Mouse (Mus musculus) forebrain, embryonic 12.5 days (tissue): ENCODE results near the gene Mast3. TPM values are rescaled to one million over a fixed set of nuclear protein-coding genes. Genes with fewer than 3 reads are reported as not detected.
A peak's percentile ranks its signal among the peaks of the same experiment; 100 is the strongest.

Source experiments
- ATAC-seq: fragments of 200-750 bp; cut with Nextera tagmentation; 2 replicates; pipeline ENCODE4 v1.8.0; 2017; ENCODE audit warnings: moderate TSS enrichment; ENCODE audit not compliant: low FRiP score
- H3K27ac ChIP-seq: fragments of 300-500 bp; sonication (generic); 2 replicates; pipeline ENCODE4 v1.5.1; 2016; ENCODE audit warnings: mild to moderate bottlenecking
- H3K27me3 ChIP-seq: fragments of 300-500 bp; sonication (generic); 2 replicates; pipeline ENCODE4 v1.6.1; 2016; ENCODE audit warnings: mild to moderate bottlenecking
- H3K36me3 ChIP-seq: fragments of 300-500 bp; sonication (generic); replicated peaks from 2 replicates; pipeline ENCODE4 v1.6.1; 2016; ENCODE audit warnings: mild to moderate bottlenecking
- H3K4me1 ChIP-seq: fragments of 300-500 bp; sonication (generic); 2 replicates; pipeline ENCODE4 v1.6.1; 2016
- H3K4me2 ChIP-seq: fragments of 300-500 bp; sonication (generic); 2 replicates; pipeline ENCODE4 v1.6.1; 2016; ENCODE audit warnings: mild to moderate bottlenecking, moderate library complexity
- H3K4me3 ChIP-seq: fragments of 300-500 bp; sonication (generic); replicated peaks from 2 replicates; pipeline ENCODE4 v1.5.1; 2016; ENCODE audit warnings: mild to moderate bottlenecking
- H3K9ac ChIP-seq: fragments of 300-500 bp; sonication (generic); 2 replicates; pipeline ENCODE4 v1.6.1; 2016; ENCODE audit warnings: mild to moderate bottlenecking
- H3K9me3 ChIP-seq: fragments of 300-500 bp; sonication (generic); 2 replicates; pipeline ENCODE4 v1.6.1; 2016
- WGBS: fragments of 180-500 bp; shearing (Covaris S2); methylation state at CpG from one replicate; pipeline ENCODE4 v1.1.7; 2016; 5-methylcytosine and 5-hydroxymethylcytosine counted together
- polyA plus RNA-seq: library from polyadenylated mRNA; unstranded; fragments of >200 nt; fragmentation: Nextera tagmentation; extraction: Ambion mirVana; gene quantifications from 2 replicates; pipeline ENCODE4 v1.2.1, GENCODE M21; 2016

The Mast3 gene
- polyA plus RNA-seq, 1 experiment from 2014 or later = 14.5 TPM

GRCm38 (mm10) chr8:70770748-70771147 lies 34.1 kb downstream of the Mast3 start:
- 95% methylated on average over 13 of the region's 13 CpGs for WGBS
- ATAC-seq = no peak
- H3K27ac ChIP-seq = no peak overlapping the region
- H3K4me1 ChIP-seq = peaks cover 52% of the 10 kb centered on the region
- no peaks in the 10 kb centered on the region for H3K9me3 ChIP-seq
- peaks cover 70% of the 10 kb centered on the region for H3K36me3 ChIP-seq
- H3K27me3 ChIP-seq = peaks cover 22% of the 10 kb centered on the region
- no peak overlapping the region; the same call in 1 of the 2 replicates for H3K9ac ChIP-seq
- no peak overlapping the region for H3K4me2 ChIP-seq
- H3K4me3 ChIP-seq = no peak overlapping the region

- Histone ChIP-seq H3K4me2 (no peak overlapping the region), H3K9ac (no peak overlapping the region), H3K9me3 (no peaks in the 10 kb centered on the region), H3K4me3 (no peak overlapping the region), H3K4me1 (peaks cover 48% of the 10 kb centered on the region), H3K27ac (no peak overlapping the region), H3K36me3 (peaks cover 68% of the 10 kb centered on the region), H3K27me3 (peaks cover 22% of the 10 kb centered on the region)
- ATAC-seq = no peak
- WGBS = 73% methylated on average over 12 of the region's 12 CpGs
Measured at GRCm38 (mm10) chr8:70769858-70770257, 35.0 kb downstream of the Mast3 start.

GRCm38 (mm10) chr8:70769359-70769758 lies 35.5 kb downstream of the Mast3 start:
- H3K27me3 ChIP-seq = peaks cover 22% of the 10 kb centered on the region
- no peak overlapping the region for H3K27ac ChIP-seq
- H3K9me3 ChIP-seq = no peaks in the 10 kb centered on the region
- peaks cover 63% of the 10 kb centered on the region for H3K36me3 ChIP-seq
- 7% methylated on average over 26 of the region's 26 CpGs for WGBS
- no peak overlapping the region for H3K9ac ChIP-seq
- H3K4me1 ChIP-seq = peaks cover 43% of the 10 kb centered on the region
- H3K4me2 ChIP-seq = no peak overlapping the region
- peak; percentile 78 for ATAC-seq
- no peak overlapping the region for H3K4me3 ChIP-seq

- Histone ChIP-seq H3K27ac (no peak overlapping the region), H3K4me1 (peaks cover 39% of the 10 kb centered on the region), H3K36me3 (peaks cover 59% of the 10 kb centered on the region), H3K9ac (no peak overlapping the region), H3K4me3 (no peak overlapping the region), H3K9me3 (no peaks in the 10 kb centered on the region), H3K27me3 (peaks cover 22% of the 10 kb centered on the region), H3K4me2 (no peak overlapping the region)
- 85% methylated on average over 16 of the region's 16 CpGs for WGBS
- ATAC-seq = peak; percentile 12
Measured at GRCm38 (mm10) chr8:70768956-70769355, 35.9 kb downstream of the Mast3 start.

- no peak for ATAC-seq
- H3K27me3 ChIP-seq = peaks cover 22% of the 10 kb centered on the region
- peaks cover 52% of the 10 kb centered on the region for H3K36me3 ChIP-seq
- no peak overlapping the region for H3K27ac ChIP-seq
- H3K9me3 ChIP-seq = no peaks in the 10 kb centered on the region
- H3K4me2 ChIP-seq = no peak overlapping the region
- no peak overlapping the region for H3K4me3 ChIP-seq
- 94% methylated on average over 32 of the region's 32 CpGs for WGBS
- H3K4me1 ChIP-seq = peaks cover 34% of the 10 kb centered on the region
- no peak overlapping the region for H3K9ac ChIP-seq
Measured at GRCm38 (mm10) chr8:70768231-70768776, 36.5 kb downstream of the Mast3 start.

- H3K9me3 ChIP-seq = no peaks in the 10 kb centered on the region
- H3K36me3 ChIP-seq = peaks cover 44% of the 10 kb centered on the region
- H3K4me3 ChIP-seq = no peak overlapping the region
- 82% methylated on average over 6 of the region's 6 CpGs for WGBS
- ATAC-seq = no peak
- peaks cover 22% of the 10 kb centered on the region for H3K27me3 ChIP-seq
- peaks cover 28% of the 10 kb centered on the region for H3K4me1 ChIP-seq
- no peak overlapping the region for H3K9ac ChIP-seq
- no peak overlapping the region for H3K4me2 ChIP-seq
- H3K27ac ChIP-seq = no peak overlapping the region
Measured at GRCm38 (mm10) chr8:70767503-70767902, 37.4 kb downstream of the Mast3 start.

- peak overlapping the region; percentile 61 for H3K9ac ChIP-seq
- peaks cover 37% of the 10 kb centered on the region for H3K36me3 ChIP-seq
- H3K4me2 ChIP-seq = peak overlapping the region; percentile 52
- no peaks in the 10 kb centered on the region for H3K9me3 ChIP-seq
- ATAC-seq = 0 out of 2 replicates have a peak, but pooled peaks have one; percentile 8
- H3K4me1 ChIP-seq = peaks cover 28% of the 10 kb centered on the region
- H3K4me3 ChIP-seq = peak overlapping the region; percentile 28
- peaks cover 22% of the 10 kb centered on the region for H3K27me3 ChIP-seq
- no peak overlapping the region for H3K27ac ChIP-seq
- 9% methylated on average over 21 of the region's 21 CpGs for WGBS
Measured at GRCm38 (mm10) chr8:70766571-70767440, 38.0 kb downstream of the Mast3 start.

- Histone ChIP-seq H3K4me3 (peak overlapping the region; percentile 28), H3K4me2 (peak overlapping the region; percentile 52), H3K4me1 (peaks cover 31% of the 10 kb centered on the region), H3K9ac (peak overlapping the region; percentile 61), H3K36me3 (peaks cover 29% of the 10 kb centered on the region), H3K9me3 (no peaks in the 10 kb centered on the region), H3K27me3 (peaks cover 21% of the 10 kb centered on the region), H3K27ac (no peak overlapping the region)
- 3% methylated on average over 34 of the region's 34 CpGs for WGBS
- no peak for ATAC-seq
Measured at GRCm38 (mm10) chr8:70765838-70766570, 38.9 kb downstream of the Mast3 start.

- Histone ChIP-seq H3K27ac (no peak overlapping the region), H3K4me3 (peak overlapping the region; percentile 28; the same call in 1 of the 2 replicates), H3K9ac (0 out of 2 replicates have a peak overlapping the region, but pooled peaks have one; percentile 61), H3K9me3 (no peaks in the 10 kb centered on the region), H3K4me2 (peak overlapping the region; percentile 52), H3K27me3 (peaks cover 17% of the 10 kb centered on the region), H3K36me3 (peaks cover 22% of the 10 kb centered on the region), H3K4me1 (peaks cover 33% of the 10 kb centered on the region)
- ATAC-seq = no peak
- 90% methylated on average over 9 of the region's 9 CpGs for WGBS
Measured at GRCm38 (mm10) chr8:70765329-70765728, 39.5 kb downstream of the Mast3 start.

GRCm38 (mm10) chr8:70764676-70765075 lies 40.2 kb downstream of the Mast3 start:
- H3K27me3 ChIP-seq = peaks cover 17% of the 10 kb centered on the region
- no peak for ATAC-seq
- no peaks in the 10 kb centered on the region for H3K9me3 ChIP-seq
- no peak overlapping the region for H3K4me3 ChIP-seq
- WGBS = 92% methylated on average over 13 of the region's 13 CpGs
- no peak overlapping the region for H3K4me2 ChIP-seq
- no peak overlapping the region for H3K27ac ChIP-seq
- peaks cover 19% of the 10 kb centered on the region for H3K36me3 ChIP-seq
- H3K9ac ChIP-seq = no peak overlapping the region
- H3K4me1 ChIP-seq = peaks cover 39% of the 10 kb centered on the region

- Histone ChIP-seq H3K9ac (no peak overlapping the region), H3K4me3 (no peak overlapping the region), H3K27ac (no peak overlapping the region), H3K27me3 (peaks cover 17% of the 10 kb centered on the region), H3K4me1 (peaks cover 42% of the 10 kb centered on the region), H3K4me2 (no peak overlapping the region), H3K9me3 (no peaks in the 10 kb centered on the region), H3K36me3 (peaks cover 16% of the 10 kb centered on the region)
- 87% methylated on average over 8 of the region's 8 CpGs for WGBS
- ATAC-seq = no peak
Measured at GRCm38 (mm10) chr8:70764026-70764425, 40.8 kb downstream of the Mast3 start.

- no peaks in the 10 kb centered on the region for H3K9me3 ChIP-seq
- ATAC-seq = no peak
- peaks cover 13% of the 10 kb centered on the region for H3K36me3 ChIP-seq
- peaks cover 43% of the 10 kb centered on the region for H3K4me1 ChIP-seq
- H3K9ac ChIP-seq = no peak overlapping the region
- no peak overlapping the region for H3K4me2 ChIP-seq
- no peak overlapping the region for H3K4me3 ChIP-seq
- peaks cover 17% of the 10 kb centered on the region for H3K27me3 ChIP-seq
- WGBS = 6% methylated on average over 3 of the region's 3 CpGs
- H3K27ac ChIP-seq = no peak overlapping the region
Measured at GRCm38 (mm10) chr8:70763354-70763753, 41.5 kb downstream of the Mast3 start.
